Mouse (Mus musculus) megakaryocyte, embryonic 14.5 days (primary cell): ENCODE measurements around the gene Sh3bgrl3. TPM values are rescaled to one million over a fixed set of nuclear protein-coding genes. Genes with fewer than 3 reads are reported as not detected.
A peak's percentile ranks its signal among the peaks of the same experiment; 100 is the strongest.

Source experiments
- H3K27me3 ChIP-seq: replicated peaks from 2 replicates; pipeline ENCODE3; 2012; ENCODE audit warnings: inconsistent platforms
- H3K36me3 ChIP-seq: replicated peaks from 2 replicates; pipeline ENCODE3; 2012; ENCODE audit warnings: low read length, inconsistent platforms, mixed read lengths
- H3K4me1 ChIP-seq: 2 replicates; pipeline ENCODE4 v1.6.1; 2012; ENCODE audit warnings: inconsistent platforms
- H3K4me3 ChIP-seq: replicated peaks from 2 replicates; pipeline ENCODE3; 2012; ENCODE audit warnings: moderate library complexity, mild to moderate bottlenecking, inconsistent platforms
- H3K9me3 ChIP-seq: 2 replicates; pipeline ENCODE4 v1.6.1; 2012; ENCODE audit warnings: inconsistent platforms
- FLI1 ChIP-seq: IDR thresholded peaks from 2 replicates; pipeline ENCODE4 v1.6.1; 2012; ENCODE audit warnings: low read length, inconsistent platforms, mixed read lengths
- GATA1 ChIP-seq: IDR thresholded peaks from 3 replicates; pipeline ENCODE4 v1.6.1; 2012; ENCODE audit warnings: mixed read lengths, low read length, inconsistent platforms, borderline replicate concordance
- polyA plus RNA-seq: library from polyadenylated mRNA; stranded (reverse); fragments of >175 nt; gene quantifications from 2 replicates; pipeline ENCODE4 v1.2.3, GENCODE M21; 2012; ENCODE audit warnings: low replicate concordance; ENCODE audit not compliant: insufficient read depth

The Sh3bgrl3 gene
- polyA plus RNA-seq, 1 experiment = 1,646 TPM

DNA sequence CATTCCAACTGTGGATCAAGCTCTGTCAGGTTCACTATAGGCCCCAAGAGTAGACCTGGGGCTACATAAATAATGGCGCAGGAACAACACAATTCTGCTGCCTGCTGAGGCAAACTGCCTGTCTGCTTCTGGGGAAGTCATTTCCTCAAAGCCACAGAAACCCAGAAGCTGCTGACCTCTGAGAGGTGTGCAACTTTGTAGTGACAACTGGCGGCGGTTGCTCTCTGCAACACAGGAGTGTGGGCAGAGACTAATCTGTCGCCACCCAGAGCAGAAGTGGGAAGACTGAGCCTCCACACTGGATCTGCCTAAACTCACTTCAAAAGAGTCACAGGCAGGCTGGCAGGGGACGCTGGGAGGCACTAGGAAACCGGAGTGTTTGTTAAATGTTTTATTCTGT lies 893 bp upstream of the Sh3bgrl3 start:
- H3K9me3 ChIP-seq = no peaks in the 10 kb centered on the region
- H3K36me3 ChIP-seq = peaks cover 69% of the 10 kb centered on the region
- no peaks in the 10 kb centered on the region for H3K27me3 ChIP-seq
- H3K4me3 ChIP-seq = peak overlapping the region; percentile 99
- H3K4me1 ChIP-seq = peaks cover 76% of the 10 kb centered on the region
- TF ChIP-seq FLI1 (no peak), GATA1 (no peak)

DNA sequence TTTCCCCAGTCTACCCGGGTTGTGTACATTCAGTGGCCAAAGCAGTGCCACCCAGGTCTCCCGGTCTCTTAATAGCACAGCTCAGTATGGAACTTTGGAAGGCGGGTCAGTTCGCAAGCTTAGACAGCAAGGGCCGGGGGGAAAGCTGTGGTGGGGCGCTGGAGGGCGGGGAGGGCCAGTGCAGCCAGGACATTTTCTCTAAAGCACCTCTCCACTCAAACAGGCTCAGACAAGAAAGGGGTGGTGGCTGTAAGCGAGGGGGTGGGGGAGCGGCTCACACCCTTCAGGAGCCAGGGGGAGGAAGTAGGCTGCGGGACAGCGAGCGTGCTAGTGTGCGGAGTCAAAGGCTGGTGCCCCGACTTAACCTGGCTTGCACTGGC lies 384 bp upstream of the Sh3bgrl3 start:
- Histone ChIP-seq H3K4me3 (peak overlapping the region; percentile 99), H3K9me3 (no peaks in the 10 kb centered on the region), H3K36me3 (peaks cover 67% of the 10 kb centered on the region), H3K27me3 (no peaks in the 10 kb centered on the region), H3K4me1 (peaks cover 81% of the 10 kb centered on the region)
- TF ChIP-seq GATA1 = no peak

DNA sequence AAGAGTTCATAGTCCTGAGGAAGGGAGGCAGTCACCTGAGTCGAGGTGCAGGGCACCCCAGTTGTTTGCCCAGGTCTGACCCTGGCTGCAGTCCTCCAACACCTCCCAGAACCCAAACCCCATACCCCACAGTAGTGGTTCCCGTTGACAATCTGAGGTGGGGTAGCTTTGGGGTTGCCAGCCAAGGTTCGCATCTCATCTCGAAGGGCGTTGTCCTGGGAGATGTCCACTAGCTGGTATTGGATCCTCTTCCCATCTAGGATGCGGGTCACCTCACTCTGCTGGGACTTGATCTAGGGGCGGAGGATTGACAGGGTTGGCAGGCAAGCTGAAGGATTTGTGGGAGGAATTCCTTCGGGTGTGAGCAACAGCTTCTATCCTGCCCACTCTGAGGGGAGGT lies 796 bp downstream of the Sh3bgrl3 start:
- no peak for TF ChIP-seq GATA1
- Histone ChIP-seq H3K27me3 (no peaks in the 10 kb centered on the region), H3K9me3 (no peaks in the 10 kb centered on the region), H3K4me3 (peak overlapping the region; percentile 99), H3K4me1 (peaks cover 88% of the 10 kb centered on the region), H3K36me3 (peaks cover 67% of the 10 kb centered on the region)

DNA sequence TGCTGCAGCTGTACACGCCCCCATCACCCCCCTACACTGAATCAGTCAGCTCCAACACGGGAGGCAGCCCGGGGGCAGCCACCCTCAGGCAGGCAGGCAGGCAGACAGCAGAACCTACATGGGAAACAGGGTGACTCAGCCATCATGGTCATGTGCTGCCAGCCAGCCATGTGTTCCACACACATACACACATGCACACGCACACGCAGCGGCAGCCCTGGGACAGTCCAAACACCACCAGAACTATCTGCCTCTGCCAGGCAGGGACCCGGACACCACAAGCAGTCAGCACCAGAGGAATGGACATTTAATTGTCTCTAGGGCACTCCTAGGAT lies 1.5 kb downstream of the Sh3bgrl3 start:
- H3K9me3 ChIP-seq = no peaks in the 10 kb centered on the region
- peak overlapping the region; percentile 99 for H3K4me3 ChIP-seq
- H3K36me3 ChIP-seq = peaks cover 65% of the 10 kb centered on the region
- TF ChIP-seq FLI1 = no peak
- no peak for TF ChIP-seq GATA1
- no peaks in the 10 kb centered on the region for H3K27me3 ChIP-seq
- peaks cover 88% of the 10 kb centered on the region for H3K4me1 ChIP-seq

DNA sequence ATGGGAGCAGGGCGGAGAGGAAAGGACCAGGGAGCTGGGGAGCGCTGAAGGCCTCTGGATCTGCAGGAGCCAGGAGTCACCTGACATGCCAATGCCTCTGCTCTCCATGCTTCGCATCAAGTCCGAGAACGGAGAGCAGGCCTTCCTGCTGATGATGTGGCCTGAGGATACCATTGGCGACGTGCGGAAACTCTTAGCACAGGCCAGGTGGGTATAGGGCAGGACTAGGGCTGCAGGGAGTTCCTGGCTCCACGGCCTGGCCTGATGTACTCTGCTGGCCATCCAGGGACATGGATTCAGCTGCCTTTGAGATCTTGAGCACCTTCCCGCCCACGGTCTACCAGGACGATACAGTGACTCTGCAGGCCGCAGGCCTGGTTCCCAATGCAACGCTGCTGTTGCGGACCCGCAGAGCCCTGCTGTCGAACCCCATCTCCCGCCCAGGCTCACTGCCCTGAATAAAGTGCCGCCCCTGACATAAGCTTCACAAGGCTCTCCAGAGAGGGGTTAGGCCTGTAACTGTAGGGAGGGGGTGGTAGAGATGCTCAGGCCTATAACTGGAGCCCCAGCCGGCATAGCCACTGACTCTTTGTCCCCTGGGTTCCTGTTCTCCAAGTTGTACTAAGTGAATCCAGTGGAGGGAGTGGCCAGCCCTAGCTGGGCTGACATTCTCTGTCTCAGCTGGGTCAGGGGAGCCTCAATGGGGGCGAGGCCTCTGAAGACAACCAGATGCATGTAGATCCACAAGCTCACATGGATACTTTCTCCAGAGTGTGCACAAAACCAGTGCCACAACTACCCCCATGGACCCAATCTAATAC lies 2.1 kb downstream of the Sh3bgrl3 start:
- H3K4me3 ChIP-seq = peak overlapping the region; percentile 99
- no peaks in the 10 kb centered on the region for H3K9me3 ChIP-seq
- TF ChIP-seq GATA1 (no peak), FLI1 (no peak)
- H3K36me3 ChIP-seq = peaks cover 61% of the 10 kb centered on the region
- no peaks in the 10 kb centered on the region for H3K27me3 ChIP-seq
- peaks cover 93% of the 10 kb centered on the region for H3K4me1 ChIP-seq

DNA sequence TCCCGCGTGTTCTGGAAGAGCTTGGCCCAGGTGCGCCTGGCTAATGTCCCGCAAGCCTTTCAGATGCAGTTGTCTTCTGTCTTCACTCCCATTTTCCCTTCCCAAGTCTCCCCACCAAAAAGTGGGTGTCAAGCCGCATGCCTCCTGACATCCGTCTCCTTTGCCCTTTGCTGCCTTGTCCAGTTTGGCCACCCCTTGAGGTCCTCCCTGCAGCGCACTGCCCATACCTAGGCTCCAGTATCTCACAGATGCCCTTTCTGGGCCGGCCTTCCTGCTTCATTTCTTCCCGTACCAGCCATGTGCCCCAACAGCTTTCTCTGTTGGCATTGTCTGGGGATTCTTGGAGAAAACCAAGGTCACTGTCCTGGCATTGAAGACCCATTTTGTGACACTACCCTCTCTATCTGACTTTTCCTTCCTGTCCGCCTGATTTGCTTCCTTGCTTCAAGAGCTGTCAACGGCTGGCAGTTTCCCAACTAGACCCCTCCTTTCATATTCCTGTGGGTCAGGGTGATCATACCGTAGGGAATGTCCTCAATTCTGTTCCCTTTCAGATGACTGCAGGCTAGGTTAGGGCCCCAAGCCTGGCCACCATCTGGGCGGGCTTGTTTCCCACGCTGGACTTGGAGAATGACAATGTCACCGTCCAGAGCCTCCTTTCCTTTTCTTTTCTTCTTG lies 3.1 kb downstream of the Sh3bgrl3 start:
- no peak for TF ChIP-seq GATA1
- no peak for TF ChIP-seq FLI1
- no peaks in the 10 kb centered on the region for H3K9me3 ChIP-seq
- no peaks in the 10 kb centered on the region for H3K27me3 ChIP-seq
- no peak overlapping the region for H3K4me3 ChIP-seq
- H3K36me3 ChIP-seq = peaks cover 51% of the 10 kb centered on the region
- H3K4me1 ChIP-seq = peaks cover 93% of the 10 kb centered on the region

DNA sequence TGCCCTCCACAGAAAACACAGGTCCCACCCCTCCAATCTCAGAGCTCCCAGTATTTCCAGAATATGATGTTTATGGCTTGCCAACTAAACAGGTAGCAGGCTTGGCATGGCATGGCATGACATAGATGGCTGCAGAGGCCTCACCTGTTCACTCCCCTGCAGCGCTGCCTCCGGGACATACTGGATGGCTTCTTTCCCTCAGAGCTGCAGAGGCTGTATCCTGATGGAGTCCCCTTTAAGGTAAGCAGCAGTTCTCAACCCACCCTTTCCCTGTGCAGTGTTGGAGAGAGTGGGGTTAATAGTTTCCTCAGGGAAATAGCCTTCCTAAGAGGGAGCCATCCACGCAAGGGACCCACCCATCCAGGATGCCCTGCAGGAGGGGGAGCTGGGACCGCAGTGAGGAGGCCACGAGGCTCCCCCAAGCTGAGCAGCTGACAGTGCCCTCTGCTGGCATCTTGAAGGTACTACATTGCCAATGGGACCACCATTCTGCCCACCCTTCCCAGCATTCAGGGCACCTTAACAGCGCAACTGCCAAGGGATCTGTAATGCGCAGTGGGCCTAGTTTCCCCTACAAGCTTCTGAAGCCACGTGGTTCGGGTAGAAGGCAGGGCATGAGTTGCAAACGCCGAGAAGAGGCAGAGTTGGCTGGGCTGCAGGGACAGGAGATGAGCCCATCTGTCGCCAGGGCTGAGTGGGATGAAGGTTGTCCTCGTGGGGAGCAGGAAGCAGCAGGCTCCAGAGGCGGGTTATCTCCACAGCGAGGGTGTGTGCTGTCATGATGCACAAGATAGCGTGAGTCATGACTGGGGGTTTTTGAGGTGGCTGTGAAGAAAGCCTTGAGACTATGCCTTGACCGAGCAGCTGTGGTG lies 4.7 kb downstream of the Sh3bgrl3 start:
- peaks cover 93% of the 10 kb centered on the region for H3K4me1 ChIP-seq
- H3K4me3 ChIP-seq = peak overlapping the region; percentile 86
- no peaks in the 10 kb centered on the region for H3K27me3 ChIP-seq
- no peaks in the 10 kb centered on the region for H3K9me3 ChIP-seq
- TF ChIP-seq FLI1 (no peak), GATA1 (no peak)
- H3K36me3 ChIP-seq = peaks cover 54% of the 10 kb centered on the region

DNA sequence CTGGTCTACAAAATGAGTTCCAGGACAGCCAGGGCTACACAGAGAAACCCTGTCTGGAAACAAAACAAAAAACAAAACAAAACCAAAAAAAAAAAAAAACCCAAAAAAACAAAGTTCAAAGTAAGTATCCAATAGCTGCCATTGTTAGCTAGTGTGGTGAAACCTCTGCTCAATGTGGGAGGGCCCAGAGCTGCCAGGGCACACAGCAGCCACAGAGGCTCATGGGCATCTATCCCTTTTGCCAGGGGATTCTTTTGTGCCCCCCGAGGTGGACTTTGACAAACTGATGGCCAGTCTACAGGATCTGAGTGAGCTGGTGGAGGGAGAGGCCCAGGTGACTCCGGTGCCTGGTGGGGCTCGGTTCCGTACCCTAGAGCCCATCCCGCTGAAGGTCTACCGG lies 5.4 kb downstream of the Sh3bgrl3 start:
- Histone ChIP-seq H3K9me3 (no peaks in the 10 kb centered on the region), H3K4me3 (no peak overlapping the region), H3K4me1 (peaks cover 100% of the 10 kb centered on the region), H3K36me3 (peaks cover 57% of the 10 kb centered on the region), H3K27me3 (no peaks in the 10 kb centered on the region)
- no peak for TF ChIP-seq GATA1
- no peak for TF ChIP-seq FLI1

DNA sequence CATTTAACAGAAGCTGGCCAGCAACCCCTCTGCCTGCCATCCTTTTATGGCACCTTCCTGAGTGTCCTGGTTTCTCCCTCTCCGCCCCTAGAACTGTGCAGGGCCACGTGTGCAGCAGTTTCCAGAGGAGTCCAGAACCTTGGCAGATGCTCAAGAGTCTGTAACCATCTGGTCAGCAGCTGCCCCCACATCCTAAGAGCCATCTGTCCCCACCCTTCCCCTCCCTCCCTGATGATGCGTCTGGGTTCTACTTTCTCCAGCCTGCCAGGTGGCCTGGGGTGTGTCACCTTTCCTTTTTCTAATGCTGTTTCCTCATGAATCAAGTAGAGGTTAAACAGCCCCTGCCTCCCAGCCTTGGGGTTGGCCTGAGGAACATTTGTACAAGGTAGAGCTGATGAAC lies 6.3 kb downstream of the Sh3bgrl3 start:
- peaks cover 58% of the 10 kb centered on the region for H3K36me3 ChIP-seq
- no peaks in the 10 kb centered on the region for H3K9me3 ChIP-seq
- H3K4me1 ChIP-seq = peaks cover 100% of the 10 kb centered on the region
- no peaks in the 10 kb centered on the region for H3K27me3 ChIP-seq
- no peak for TF ChIP-seq GATA1
- no peak for TF ChIP-seq FLI1
- H3K4me3 ChIP-seq = no peak overlapping the region
